Mouse (Mus musculus) embryo, embryonic 10 days (tissue): ENCODE measurements at regions not wholly inside any gene's neighbourhood (a gene's known extent, or its start where the extent isn't known, plus 50 kb on each side); places are given as distances from the start of the nearest gene placed in this dataset.

Experiments
- DNase-seq: peaks from one replicate; pipeline ENCODE4 v3.0.0-alpha.2; 2015; ENCODE audit warnings: low spot score

GRCm38 (mm10) chr1:169051085-169051862 lies 480.0 kb downstream of the Nuf2 start:
- peak; percentile 77 for DNase-seq

GRCm38 (mm10) chr1:169049846-169050245 lies 481.4 kb downstream of the Nuf2 start:
- no peak for DNase-seq

- DNase-seq: no peak
Measured at GRCm38 (mm10) chr1:169046791-169047525, 484.3 kb downstream of the Nuf2 start.

- DNase-seq: no peak
Measured at GRCm38 (mm10) chr1:169033517-169033916, 497.7 kb downstream of the Nuf2 start.

- DNase-seq: no peak
Measured at GRCm38 (mm10) chr1:169031849-169032542, 499.3 kb downstream of the Nuf2 start.

- DNase-seq: no peak
Measured at GRCm38 (mm10) chr1:169027706-169028105, 503.6 kb downstream of the Nuf2 start.

- no peak for DNase-seq
Measured at GRCm38 (mm10) chr1:169027241-169027640, 504.0 kb downstream of the Nuf2 start.

GRCm38 (mm10) chr1:169024531-169024930 lies 506.7 kb downstream of the Nuf2 start:
- DNase-seq: no peak

GRCm38 (mm10) chr1:168991506-168992244 lies 539.6 kb downstream of the Nuf2 start:
- DNase-seq: no peak

- no peak for DNase-seq
Measured at GRCm38 (mm10) chr1:168975037-168975698, 543.1 kb upstream of the Pbx1 start.

- peak; percentile 46 for DNase-seq
Measured at GRCm38 (mm10) chr1:168969402-168969801, 537.3 kb upstream of the Pbx1 start.

GRCm38 (mm10) chr1:168967334-168967733 lies 535.3 kb upstream of the Pbx1 start:
- no peak for DNase-seq

- peak; percentile 77 for DNase-seq
Measured at GRCm38 (mm10) chr1:168964467-168964904, 532.4 kb upstream of the Pbx1 start.

GRCm38 (mm10) chr1:168950947-168951346 lies 518.9 kb upstream of the Pbx1 start:
- DNase-seq: no peak

GRCm38 (mm10) chr1:168924100-168924815 lies 492.2 kb upstream of the Pbx1 start:
- peak; percentile 32 for DNase-seq

- no peak for DNase-seq
Measured at GRCm38 (mm10) chr1:168918331-168919076, 486.4 kb upstream of the Pbx1 start.

GRCm38 (mm10) chr1:168908684-168909175 lies 476.7 kb upstream of the Pbx1 start:
- DNase-seq: peak; percentile 8

- no peak for DNase-seq
Measured at GRCm38 (mm10) chr1:168908192-168908591, 476.1 kb upstream of the Pbx1 start.

- no peak for DNase-seq
Measured at GRCm38 (mm10) chr1:168898483-168898882, 466.4 kb upstream of the Pbx1 start.

- DNase-seq: no peak
Measured at GRCm38 (mm10) chr1:168861577-168861976, 429.5 kb upstream of the Pbx1 start.
